Mouse (Mus musculus) activated CD4-positive, CD25-positive, alpha-beta regulatory T cell, adult 4 months (primary cell): ENCODE results near the gene Olfr270. TPM values are rescaled to one million over a fixed set of nuclear protein-coding genes. Genes with fewer than 3 reads are reported as not detected.

Experiments
- ATAC-seq: one replicate; pipeline ENCODE4 v1.8.0; 2017
- polyA plus RNA-seq, 2 experiments: library from polyadenylated mRNA; unstranded; fragments of 100-300 nt; shearing (Covaris generic); gene quantifications; one replicate each; pipeline ENCODE4 v1.2.1; 2017

Gene Olfr270
- polyA plus RNA-seq = not detected

- ATAC-seq = no peak
These were observed at the start of gene Olfr270 for GRCm38 (mm10) chr4:52964247-52964646. TSS of gene Olfr270 (plus strand) at chr4:52964547.

- ATAC-seq = no peak
These were observed 47.6 kb upstream of the Olfr270 start for GRCm38 (mm10) chr4:52916659-52917310.

GRCm38 (mm10) chr4:52917311-52917688, 47.0 kb upstream of the Olfr270 start:
- ATAC-seq = no peak

DNA sequence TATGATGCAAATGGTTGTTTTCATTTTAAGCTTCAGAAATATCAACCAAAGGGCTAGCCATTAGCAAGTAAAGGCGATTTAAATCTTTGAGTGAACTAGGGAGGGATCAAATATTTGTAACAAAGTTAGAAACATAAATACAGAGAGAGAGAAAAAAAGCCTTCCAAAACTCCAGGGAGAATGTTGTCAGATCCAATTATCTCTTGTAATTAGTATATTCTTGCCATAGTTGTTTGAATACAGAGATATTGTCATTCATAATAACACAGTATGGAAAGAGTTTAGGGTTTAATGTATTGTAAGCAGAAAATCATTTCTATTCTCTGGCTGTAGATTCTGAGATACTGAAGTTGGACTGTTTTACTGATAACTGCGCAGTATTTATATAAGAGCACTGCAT, 45.3 kb upstream of the Olfr270 start, which contains the start of gene Olfr272:
Gene Olfr272, minus strand, starts transcription at position 101 of the 400 bp plus-strand sequence.
- no peak for ATAC-seq

- ATAC-seq = no peak
These were observed 33.9 kb upstream of the Olfr270 start for GRCm38 (mm10) chr4:52930480-52930879.

DNA sequence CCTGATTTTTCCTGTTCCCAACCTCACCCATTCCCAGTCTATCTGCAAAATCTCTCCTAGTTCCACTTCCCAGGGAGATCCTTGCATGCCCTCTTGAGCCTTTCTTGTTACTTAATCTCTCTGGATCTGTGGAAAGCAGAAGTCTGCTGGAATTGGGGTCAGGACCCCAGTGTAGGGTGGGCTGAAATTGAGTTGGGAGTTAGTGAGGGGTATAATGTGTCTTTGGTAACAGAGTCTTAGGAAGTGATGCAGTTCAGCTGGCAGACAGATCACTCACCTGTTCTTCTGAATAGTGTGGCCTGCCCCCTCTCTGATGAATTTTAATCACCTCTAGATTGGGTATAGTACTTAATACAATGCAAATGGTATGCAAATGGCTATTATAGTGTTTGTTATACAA, 17.7 kb upstream of the Olfr270 start:
- ATAC-seq = no peak

- no peak for ATAC-seq
These were observed 15.3 kb upstream of the Olfr270 start for GRCm38 (mm10) chr4:52949005-52949404.

DNA sequence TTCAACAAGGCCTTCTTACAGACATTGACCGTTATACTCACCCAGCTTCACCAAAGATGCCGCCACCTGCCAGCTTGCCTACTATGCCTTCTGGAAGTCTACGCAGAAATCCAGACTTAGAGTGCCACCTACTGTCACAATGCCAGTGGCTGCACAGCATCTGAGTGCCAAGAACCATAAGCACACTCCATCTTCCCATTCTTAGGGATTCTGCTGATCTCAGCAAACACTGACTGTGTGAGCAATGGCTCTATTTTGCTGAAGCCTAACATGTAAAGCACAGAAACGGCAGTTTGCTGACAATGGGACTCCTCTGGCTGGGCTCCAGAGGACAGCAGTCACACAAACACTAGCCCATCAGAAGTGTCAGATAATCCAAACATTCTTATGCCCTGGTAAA, 5.7 kb upstream of the Olfr270 start:
- no peak for ATAC-seq

DNA sequence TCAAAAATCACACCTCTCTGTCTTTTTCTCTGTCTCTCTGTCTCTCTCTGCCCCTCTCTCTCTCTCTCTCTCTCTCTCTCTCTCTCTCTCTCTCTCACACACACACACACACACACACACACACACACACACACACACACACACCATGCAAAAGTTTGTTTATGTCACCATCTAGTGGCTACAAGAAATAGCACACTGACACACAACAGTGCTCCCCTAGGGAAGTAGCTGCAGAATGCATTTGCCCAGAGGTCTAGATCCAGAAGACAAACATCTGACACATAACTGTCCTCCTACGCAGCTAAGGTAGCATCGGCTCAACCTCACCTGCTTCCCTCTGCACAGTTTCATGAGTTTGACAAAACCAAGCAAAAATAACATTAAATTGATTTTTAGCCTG, 20.9 kb downstream of the Olfr270 start:
- ATAC-seq = no peak

DNA sequence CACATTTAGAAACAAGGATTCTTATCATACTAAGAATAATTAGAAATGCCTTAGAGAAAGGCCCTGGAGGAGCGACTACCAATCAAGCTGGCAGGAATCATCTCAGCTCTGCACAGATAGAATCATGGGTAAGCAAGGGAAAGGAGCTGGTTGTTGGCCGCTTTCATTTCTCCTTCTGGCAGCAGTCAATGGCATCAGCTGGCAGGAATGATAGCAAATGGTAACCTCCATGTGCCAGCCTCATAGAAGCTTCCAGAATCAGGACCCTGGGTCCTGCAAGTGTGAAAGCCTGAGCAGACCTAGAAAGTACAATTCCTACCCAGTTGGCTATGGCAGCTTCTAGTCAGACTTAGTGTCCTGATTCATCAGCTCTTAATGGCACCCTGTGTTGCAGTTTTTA, 21.9 kb downstream of the Olfr270 start:
- ATAC-seq = no peak

DNA sequence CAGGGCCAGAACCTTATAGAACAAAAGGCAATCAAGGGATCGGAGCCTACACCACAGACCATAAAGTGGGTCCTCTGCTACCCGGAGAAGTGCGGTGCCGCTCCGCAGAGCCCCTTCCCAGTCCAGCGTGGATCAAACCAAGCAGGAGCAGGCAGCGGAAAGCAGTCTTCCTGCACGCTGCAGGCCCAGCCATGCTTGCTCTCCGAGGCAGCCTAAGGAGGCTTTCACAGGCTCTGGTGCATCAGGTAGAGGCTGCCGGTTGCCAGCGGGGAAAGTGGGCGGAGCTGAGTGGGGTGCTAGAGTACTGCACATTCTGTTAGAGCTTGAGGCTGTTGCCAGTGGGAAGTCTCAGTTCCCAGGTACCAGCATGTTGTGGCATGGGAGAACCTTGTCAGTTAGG, 24.9 kb downstream of the Olfr270 start, which contains the start of gene Nipsnap3a:
Gene Nipsnap3a, plus strand, starts transcription at position 25 of the 400 bp plus-strand sequence.
- ATAC-seq = no peak

DNA sequence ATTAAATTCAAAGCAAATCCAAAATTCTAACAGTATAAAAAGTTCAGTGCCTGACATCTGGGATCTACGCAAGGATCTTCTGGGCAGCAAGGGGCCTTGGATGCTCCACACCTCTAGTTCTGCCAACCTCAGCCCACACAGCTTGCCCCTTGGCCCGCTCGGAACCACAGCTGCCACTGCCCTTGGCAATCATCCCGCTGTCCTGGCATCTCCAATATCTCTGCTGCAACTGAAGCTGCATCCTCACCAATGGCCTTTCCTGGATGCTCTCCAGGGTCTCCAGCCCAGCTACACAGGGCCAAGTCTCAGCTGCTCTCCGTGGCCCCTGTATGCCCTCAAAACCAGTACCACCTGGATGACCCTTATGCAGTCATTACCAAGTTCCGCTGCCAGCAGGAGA, 35.1 kb downstream of the Olfr270 start:
- no peak for ATAC-seq

GRCm38 (mm10) chr4:53000154-53000553, 35.8 kb downstream of the Olfr270 start:
- no peak for ATAC-seq

GRCm38 (mm10) chr4:53009183-53009582, 44.8 kb downstream of the Olfr270 start:
- no peak for ATAC-seq

DNA sequence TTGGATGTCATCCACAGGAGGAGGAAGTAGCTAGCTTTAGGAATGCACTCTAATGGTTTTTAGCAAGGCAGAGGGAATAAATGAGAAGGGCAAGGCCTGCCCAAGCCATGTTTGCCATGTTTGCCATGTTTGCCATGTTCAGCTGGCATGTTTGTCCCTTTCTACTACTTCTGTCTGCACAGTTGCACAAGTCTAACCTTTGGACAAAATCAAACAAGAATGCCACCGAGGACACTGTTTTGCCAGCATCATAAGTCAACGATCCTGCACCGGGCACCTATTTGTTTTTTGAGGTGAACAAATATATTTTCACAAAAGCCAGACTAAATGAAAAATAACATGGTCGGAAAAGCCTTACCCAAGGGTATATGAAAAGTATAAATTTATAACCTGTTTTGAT, 45.5 kb downstream of the Olfr270 start:
- no peak for ATAC-seq

DNA sequence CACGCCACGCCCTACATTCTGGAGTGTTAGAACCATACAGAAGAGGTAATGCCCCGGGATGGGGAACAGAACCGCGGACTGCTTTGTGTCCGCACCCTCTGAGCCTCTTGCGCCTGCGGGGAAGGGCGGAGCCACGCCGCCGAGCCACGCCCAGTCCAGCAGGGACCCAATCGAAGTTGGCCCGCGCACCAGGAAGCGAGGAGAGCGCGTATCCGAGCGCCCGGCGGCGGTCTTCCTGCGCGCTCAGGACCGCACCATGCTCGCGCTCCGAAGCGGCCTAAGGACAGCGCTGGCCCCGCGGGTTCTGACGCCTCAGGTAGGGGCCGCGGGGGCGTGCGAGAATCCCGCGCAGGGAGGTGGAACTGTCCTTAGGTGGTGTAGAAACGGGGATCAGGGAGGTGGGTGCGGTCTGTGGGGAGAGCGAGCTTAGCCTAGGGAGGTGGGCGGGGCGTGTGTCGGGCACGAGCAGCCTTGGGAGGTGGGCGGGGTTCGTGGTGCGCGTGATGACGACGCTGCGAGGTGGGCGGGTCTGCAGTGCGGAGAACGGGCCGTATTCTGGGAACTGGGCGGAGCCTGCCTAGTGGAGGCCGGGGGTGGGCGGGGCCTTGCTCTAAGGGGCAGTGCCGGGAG, 47.5 kb downstream of the Olfr270 start, which contains the start of gene Nipsnap3b:
Gene Nipsnap3b, plus strand, starts transcription at position 149 of the 630 bp plus-strand sequence.
- ATAC-seq = peak; percentile 92

DNA sequence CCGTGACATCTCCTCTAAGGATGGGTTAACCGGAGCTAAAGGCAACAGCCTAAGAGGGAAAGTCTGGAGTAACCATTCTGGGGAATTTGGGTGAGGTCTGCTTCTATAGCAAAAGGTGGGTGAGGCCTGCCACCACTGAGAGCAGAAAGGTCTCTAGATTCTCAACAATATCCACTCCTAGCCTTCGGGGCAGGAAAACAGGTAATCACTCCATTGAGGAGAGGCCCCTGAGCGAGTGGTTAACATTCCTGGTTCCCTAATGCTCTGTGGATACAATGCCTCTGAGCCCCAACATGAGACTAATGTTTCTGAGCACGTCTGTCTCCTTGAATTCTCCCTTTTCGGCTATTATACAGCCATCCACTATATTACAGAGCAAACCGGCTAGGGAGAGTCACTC, 50.1 kb downstream of the Olfr270 start:
- no peak for ATAC-seq

GRCm38 (mm10) chr4:53015024-53015423, 50.7 kb downstream of the Olfr270 start:
- no peak for ATAC-seq

GRCm38 (mm10) chr4:53018392-53018791, 54.0 kb downstream of the Olfr270 start:
- ATAC-seq = no peak

Other genes starting within 250 kb of the Olfr270 start
- not detected for gene Olfr275, start 149.9 kb upstream of the Olfr270 start, polyA plus RNA-seq
- gene Olfr273, start 105.3 kb upstream of the Olfr270 start, polyA plus RNA-seq = under 1 TPM in 1 of 2 experiments, not detected in 1; 0.32 TPM
- gene Olfr272, start 45.4 kb upstream of the Olfr270 start, polyA plus RNA-seq = not detected
- gene Nipsnap3a, start 24.7 kb downstream of the Olfr270 start, polyA plus RNA-seq = not detected
- 10 to 100 TPM; 69.3 to 80.6 TPM for gene Nipsnap3b, start 47.3 kb downstream of the Olfr270 start, polyA plus RNA-seq
- gene Abca1, start 195.3 kb downstream of the Olfr270 start, polyA plus RNA-seq = 1 to 10 TPM; 3.2 to 3.4 TPM